25 mouse cellular contexts compared by ENCODE assay signal in the genomic region with DNA sequence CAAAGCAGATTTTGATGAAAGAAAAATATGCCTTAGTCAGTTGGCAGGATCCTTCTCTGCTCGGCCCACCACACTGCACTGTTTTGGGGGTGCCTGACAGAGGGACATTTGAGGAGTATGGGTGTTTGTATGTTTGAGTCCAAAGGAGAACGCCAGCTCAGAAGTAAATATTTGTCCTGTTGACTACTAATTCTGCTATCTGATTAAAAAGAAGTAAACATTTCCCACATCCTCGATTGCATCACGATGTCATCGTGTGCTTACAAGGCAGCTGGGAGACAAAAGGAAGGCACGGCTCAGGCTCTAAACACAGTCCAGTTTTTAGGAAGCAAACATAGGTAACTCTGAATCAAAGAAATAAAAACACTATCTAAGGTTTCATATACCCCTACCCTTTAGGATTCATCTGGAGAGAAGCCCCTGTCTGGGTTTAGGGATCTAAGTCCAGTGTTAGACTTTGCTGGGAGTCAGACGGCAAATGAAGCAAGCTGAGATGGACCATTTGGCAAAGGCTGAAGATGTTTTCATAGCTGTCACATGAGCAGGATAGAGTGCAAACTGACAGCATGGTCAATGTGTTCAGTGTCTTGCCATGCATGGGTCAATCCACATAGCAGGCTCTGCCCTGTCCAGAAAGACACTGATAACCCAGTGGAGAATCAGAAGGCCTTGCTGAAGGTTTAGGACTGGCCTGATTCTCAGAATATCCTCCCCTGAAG.
A peak's percentile ranks its signal among the peaks of the same experiment; 100 is the strongest.
DNase-seq lines count a peak whose midpoint lies in the region; ATAC-seq and TF ChIP-seq lines count a peak whose summit lies in the region.
"Had no signal": no experiment of that assay in that cellular context is flagged by ENCODE, and none has a peak within 500 bp of the region (broad histone marks: within the 10 kb centered on the region; RNA-seq: fewer than 3 reads in every experiment).

No protein-coding gene starts in this region.

- peak; percentile 77; the same call in 1 of the 2 replicates for ATAC-seq in frontal cortex, adult (ENCODE audit: low TSS enrichment)
- no peak for ATAC-seq in kidney, postnatal 0 days (replicated peaks; ENCODE audit: low FRiP score, low read depth)
- peak; percentile 44 for ATAC-seq in lung, embryonic 16.5 days (ENCODE audit: low read depth)
- ATAC-seq in liver, postnatal 0 days: peak; percentile 58
- ATAC-seq: CD4-positive, CD25-positive, alpha-beta regulatory T cell, adult 4 months; forebrain, postnatal 0 days; inflammation-experienced regulatory T-cells, adult 6 months had no signal

- no peaks in the 10 kb centered on the region; the same call in 1 of the 2 replicates for H3K4me1 ChIP-seq in kidney, postnatal 0 days (replicated peaks; ENCODE audit: insufficient read depth, low read length)
- H3K4me1 ChIP-seq in lung, embryonic 16.5 days (replicated peaks; ENCODE audit: control insufficient read depth, insufficient read depth, low read length): peaks cover 10% of the 10 kb centered on the region
- H3K4me1 ChIP-seq in liver, postnatal 0 days (ENCODE audit: insufficient read depth): peaks cover 41% of the 10 kb centered on the region

- 0 out of 2 replicates have a peak overlapping the region, but pooled peaks have one; percentile 8 for H3K27ac ChIP-seq in kidney, postnatal 0 days
- peak overlapping the region; percentile 76 for H3K27ac ChIP-seq in lung, embryonic 16.5 days (ENCODE audit: low read length)
- H3K27ac ChIP-seq in liver, postnatal 0 days (ENCODE audit: low read depth): peak overlapping the region; percentile 82
- H3K27ac ChIP-seq: embryonic facial prominence, embryonic 15.5 days; hindbrain, embryonic 12.5 days; limb, embryonic 13.5 days had no signal

- TF ChIP-seq EP300 in liver, postnatal 0 days (IDR thresholded peaks at IDR 0.05; ENCODE audit: low read depth): peak; percentile 31; the same call in 1 of the 2 replicates

- no peak overlapping the region for H3K4me2 ChIP-seq in kidney, postnatal 0 days (ENCODE audit: low read length)
- no peak overlapping the region for H3K4me2 ChIP-seq in lung, embryonic 16.5 days (ENCODE audit: low read depth, low read length)
- no peak overlapping the region for H3K4me2 ChIP-seq in liver, postnatal 0 days (ENCODE audit: low read depth, low read length)
- H3K4me2 ChIP-seq: embryonic facial prominence, embryonic 15.5 days; hindbrain, embryonic 12.5 days; limb, embryonic 13.5 days had no signal

- no peaks in the 10 kb centered on the region for H3K9me3 ChIP-seq in kidney, postnatal 0 days (replicated peaks; ENCODE audit: low read length)
- no peaks in the 10 kb centered on the region for H3K9me3 ChIP-seq in lung, embryonic 16.5 days (ENCODE audit: control insufficient read depth, low read length)
- no peaks in the 10 kb centered on the region for H3K9me3 ChIP-seq in liver, postnatal 0 days (ENCODE audit: low read length)
- H3K9me3 ChIP-seq: embryonic facial prominence, embryonic 15.5 days; G1E; hindbrain, embryonic 12.5 days; limb, embryonic 13.5 days had no signal

- H3K36me3 ChIP-seq in kidney, postnatal 0 days (ENCODE audit: insufficient read depth, low read length): no peaks in the 10 kb centered on the region
- H3K36me3 ChIP-seq in lung, embryonic 16.5 days (ENCODE audit: control insufficient read depth, insufficient read depth, low read length): no peaks in the 10 kb centered on the region
- no peaks in the 10 kb centered on the region for H3K36me3 ChIP-seq in liver, postnatal 0 days (replicated peaks; ENCODE audit: insufficient read depth, low read length)
- H3K36me3 ChIP-seq: embryonic facial prominence, embryonic 15.5 days; G1E; hindbrain, embryonic 12.5 days; limb, embryonic 13.5 days had no signal

- no peaks in the 10 kb centered on the region for H3K27me3 ChIP-seq in kidney, postnatal 0 days (ENCODE audit: insufficient read depth, low read length)
- no peaks in the 10 kb centered on the region for H3K27me3 ChIP-seq in lung, embryonic 16.5 days (ENCODE audit: control insufficient read depth, insufficient read depth, low read depth, low read length)
- H3K27me3 ChIP-seq in liver, postnatal 0 days (ENCODE audit: insufficient read depth, low read length): no peaks in the 10 kb centered on the region
- H3K27me3 ChIP-seq: embryonic facial prominence, embryonic 15.5 days; hindbrain, embryonic 12.5 days; limb, embryonic 13.5 days had no signal

- H3K4me3 ChIP-seq in kidney, postnatal 0 days (replicated peaks; ENCODE audit: low read depth, low read length): no peak overlapping the region
- no peak overlapping the region for H3K4me3 ChIP-seq in lung, embryonic 16.5 days (ENCODE audit: low read length)
- H3K4me3 ChIP-seq in liver, postnatal 0 days (ENCODE audit: low read depth, low read length): no peak overlapping the region
- H3K4me3 ChIP-seq: embryonic facial prominence, embryonic 15.5 days; hindbrain, embryonic 12.5 days; limb, embryonic 13.5 days had no signal

- 63% methylated on average over 7 of the region's 7 CpGs for WGBS in kidney, postnatal 0 days
- WGBS in lung, embryonic 16.5 days: 22% methylated on average over 7 of the region's 7 CpGs
- 44% methylated on average over 7 of the region's 7 CpGs for WGBS in liver, postnatal 0 days (ENCODE audit: insufficient replicate concordance)

- TF ChIP-seq CTCF in kidney, postnatal 0 days (IDR thresholded peaks at IDR 0.05; ENCODE audit: low read depth): no peak
- no peak for TF ChIP-seq CTCF in liver, postnatal 0 days (IDR thresholded peaks at IDR 0.05; ENCODE audit: low read depth)

- no peak for DNase-seq in frontal cortex, postnatal 10 days (ENCODE audit: low spot score in 2 of 2)
- peak; percentile 40 for DNase-seq in kidney, postnatal 0 days (ENCODE audit: low spot score)
- DNase-seq in kidney, adult 11 months: no peak
- DNase-seq in lung, postnatal 25 days (ENCODE audit: low spot score): no peak
- DNase-seq in liver, postnatal 0 days: no peak
- DNase-seq in adrenal gland, postnatal 25 days: no peak
- DNase-seq: adrenal gland, postnatal 14 days; cerebellum, adult 18-20 months; cerebellum, postnatal 36 days; forebrain, postnatal 0 days; heart, adult 18-20 months; heart, postnatal 10 days; kidney, adult 9 months; layer of hippocampus, postnatal 36 days; lung, postnatal 4 days; retina, postnatal 1 day; thymus, postnatal 36 days had no signal

- no peak overlapping the region for H3K9ac ChIP-seq in kidney, postnatal 0 days (ENCODE audit: low read depth, low read length)
- no peak overlapping the region for H3K9ac ChIP-seq in lung, embryonic 16.5 days (ENCODE audit: low read length)
- H3K9ac ChIP-seq in liver, postnatal 0 days (replicated peaks): no peak overlapping the region
- H3K9ac ChIP-seq: embryonic facial prominence, embryonic 15.5 days; forebrain, postnatal 0 days; hindbrain, embryonic 12.5 days; limb, embryonic 13.5 days had no signal

Comparison
In these comparisons a context has a peak if more than half of its experiments do, and no peak if none do; other contexts are left out.
1. H3K27ac ChIP-seq: peak in every context shown above with its lines; median percentile 82 in liver, postnatal 0 days; 76 in lung, embryonic 16.5 days; 8 in kidney, postnatal 0 days.